Mouse (Mus musculus) ES-CJ7 (cell line): ENCODE data around the gene Ccna2.
A peak's percentile ranks its signal among the peaks of the same experiment; 100 is the strongest.

Source experiments
- DNase-seq: peaks from one replicate; pipeline ENCODE4 v3.0.0; 2011; ENCODE audit warnings: low read depth, low spot score

Ccna2 gene

GRCm38 (mm10) chr3:36571827-36572378 is at the start of gene Ccna2:
Gene Ccna2 (minus strand): TSS chr3:36572150.
- DNase-seq = peak; percentile 98

DNA sequence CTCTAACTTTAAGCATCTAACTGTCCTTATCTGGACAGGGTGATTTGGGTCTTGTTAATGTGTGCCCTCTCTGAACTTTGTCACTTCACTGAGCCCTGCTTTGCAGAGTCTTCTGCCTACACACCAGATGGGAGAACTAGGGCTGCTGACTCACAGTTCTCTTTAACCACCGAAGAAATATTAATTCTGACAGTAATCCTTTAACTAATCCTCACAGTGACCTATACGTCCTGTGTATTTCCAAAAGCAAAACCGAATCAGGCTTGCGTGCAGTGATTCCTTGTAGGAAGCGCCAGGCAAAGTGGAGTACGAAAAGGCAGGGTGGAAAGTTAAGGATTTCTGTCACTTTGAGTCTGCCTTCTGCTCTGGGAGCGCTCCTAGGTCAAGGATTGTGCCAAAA is 46.2 kb upstream of the Ccna2 start:
- DNase-seq = no peak

- no peak for DNase-seq
Measured at GRCm38 (mm10) chr3:36613908-36614255, 41.9 kb upstream of the Ccna2 start.

DNA sequence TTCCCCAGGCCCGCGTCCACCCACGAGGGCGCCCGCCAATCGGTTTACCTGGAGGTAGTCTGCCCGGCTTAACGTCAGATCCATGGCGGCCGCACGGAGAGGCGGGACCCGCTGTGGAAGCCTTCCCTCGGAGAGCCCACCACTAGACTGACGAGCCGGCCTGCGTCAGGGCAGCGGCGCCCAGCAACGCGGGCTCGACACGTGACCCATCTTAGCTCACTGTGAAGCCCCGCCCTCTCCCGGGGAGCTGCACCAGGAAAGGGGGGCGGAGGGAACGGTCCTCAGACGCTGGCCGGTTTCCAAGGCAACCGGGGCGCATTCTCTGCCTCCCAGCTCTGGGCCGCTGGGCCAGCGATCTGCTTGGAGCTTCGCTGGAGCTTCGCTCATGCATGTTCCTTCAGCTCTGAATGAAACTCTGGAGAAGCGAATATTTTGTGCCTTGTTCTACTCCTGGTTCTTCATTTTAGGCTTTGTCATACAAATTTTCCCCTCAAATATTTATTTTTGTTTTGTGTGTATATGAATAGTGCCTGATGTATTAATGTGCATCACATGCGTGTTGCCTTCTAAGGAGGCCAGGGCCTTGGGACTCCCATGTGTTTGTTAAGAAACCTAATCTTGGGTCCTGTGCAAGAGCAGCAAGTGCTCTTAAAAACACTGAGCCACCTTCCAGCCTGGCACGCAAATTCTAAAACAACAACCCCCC is 41.4 kb upstream of the Ccna2 start, which contains the start of gene Bbs7:
TSS of gene Bbs7 (minus strand) at position 276 of the 706 bp plus-strand sequence.
- peak; percentile 90 for DNase-seq

DNA sequence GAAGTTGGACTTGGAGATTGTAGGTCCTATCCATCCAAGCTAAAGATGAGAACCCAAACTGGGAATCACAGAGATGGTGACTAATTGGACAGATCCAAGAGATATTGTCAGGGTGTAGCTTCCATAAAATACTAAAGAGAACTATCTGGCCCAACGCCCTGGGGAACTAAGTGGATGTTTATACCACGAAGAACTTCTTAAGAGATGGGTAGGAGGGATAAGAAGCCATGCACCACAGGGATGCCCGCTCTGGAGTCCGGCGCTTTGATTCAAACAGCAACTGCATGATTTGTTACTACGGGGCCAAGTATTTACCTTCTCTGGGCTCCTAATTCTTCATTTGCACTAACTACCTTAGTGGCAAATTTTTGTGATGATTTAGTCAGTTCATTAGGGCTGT is 40.7 kb upstream of the Ccna2 start:
- DNase-seq = no peak

- DNase-seq = no peak
Measured at GRCm38 (mm10) chr3:36605894-36606783, 34.2 kb upstream of the Ccna2 start.

DNA sequence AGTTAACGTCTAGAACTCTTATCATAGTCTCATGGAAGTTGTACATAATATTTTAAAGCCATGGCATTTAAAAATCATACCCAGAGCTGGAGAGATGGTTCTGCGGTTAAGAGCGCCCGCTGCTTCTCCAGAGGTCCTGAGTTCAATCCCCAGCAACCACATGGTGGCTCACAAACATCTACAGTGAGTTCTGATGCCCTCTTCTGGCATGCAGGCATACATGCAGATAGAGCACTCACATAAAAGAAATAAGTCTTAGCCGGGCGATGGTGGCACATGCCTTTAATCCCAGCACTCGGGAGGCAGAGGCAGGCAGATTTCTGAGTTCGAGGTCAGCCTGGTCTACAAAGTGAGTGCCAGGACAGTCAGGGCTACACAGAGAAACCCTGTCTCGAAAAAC is 27.8 kb upstream of the Ccna2 start:
- DNase-seq = peak; percentile 57

DNA sequence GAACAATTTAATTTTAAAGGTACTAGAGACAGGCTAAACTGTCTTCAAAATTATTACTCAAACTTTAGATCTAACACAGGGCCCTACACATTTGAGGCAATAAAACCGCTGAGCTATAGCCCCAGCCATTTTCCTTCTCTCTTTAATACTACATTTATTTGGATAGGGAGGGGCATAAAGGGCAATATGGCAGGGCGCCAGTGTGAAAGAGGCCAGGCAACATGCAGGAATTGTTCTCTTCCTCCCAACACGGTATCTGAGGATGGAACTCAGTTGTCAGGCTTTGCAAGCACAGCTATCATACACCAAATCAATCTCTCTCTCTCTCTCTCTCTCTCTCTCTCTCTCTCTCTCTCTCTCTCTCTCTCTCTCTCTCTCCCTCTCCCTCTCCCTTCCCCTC is 26.9 kb upstream of the Ccna2 start:
- DNase-seq = no peak

- DNase-seq = peak; percentile 17
Measured at GRCm38 (mm10) chr3:36571361-36571826, 556 bp downstream of the Ccna2 start.

GRCm38 (mm10) chr3:36569836-36570235 is 2.1 kb downstream of the Ccna2 start:
- no peak for DNase-seq

GRCm38 (mm10) chr3:36563666-36564065 is 8.3 kb downstream of the Ccna2 start:
- DNase-seq = no peak

GRCm38 (mm10) chr3:36559606-36560005 is 12.3 kb downstream of the Ccna2 start:
- DNase-seq = no peak

- DNase-seq = no peak
Measured at GRCm38 (mm10) chr3:36557601-36558000, 14.3 kb downstream of the Ccna2 start.

GRCm38 (mm10) chr3:36552406-36553047 is 19.4 kb downstream of the Ccna2 start, which contains the start of gene Exosc9:
Gene Exosc9 (plus strand): TSS chr3:36552606.
- DNase-seq = peak; percentile 82

DNA sequence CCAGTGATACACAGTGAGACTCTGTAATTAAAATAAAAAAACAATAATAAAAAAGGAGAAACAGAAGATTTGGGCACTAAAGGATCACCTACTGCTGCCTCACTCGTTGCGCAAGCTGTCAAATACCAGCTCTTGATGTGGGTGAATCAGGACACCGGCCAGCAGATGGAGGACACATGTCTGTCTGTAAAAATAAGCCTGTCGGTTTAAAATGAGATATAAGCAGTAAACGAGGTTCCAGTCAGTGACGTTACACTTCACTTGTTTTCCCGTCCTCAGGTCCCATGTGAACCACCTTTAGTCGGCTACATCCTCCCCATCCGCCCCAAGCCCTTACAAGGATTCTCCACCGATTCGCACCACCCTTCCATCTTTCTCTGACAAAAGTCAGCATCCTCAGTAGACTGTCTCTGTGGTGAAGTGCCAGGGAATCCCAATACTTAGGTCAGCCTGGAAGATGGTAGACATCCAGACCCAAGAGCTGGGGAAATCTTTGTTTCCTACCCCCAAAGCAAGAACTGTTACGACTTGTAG is 20.0 kb downstream of the Ccna2 start:
- DNase-seq = no peak

DNA sequence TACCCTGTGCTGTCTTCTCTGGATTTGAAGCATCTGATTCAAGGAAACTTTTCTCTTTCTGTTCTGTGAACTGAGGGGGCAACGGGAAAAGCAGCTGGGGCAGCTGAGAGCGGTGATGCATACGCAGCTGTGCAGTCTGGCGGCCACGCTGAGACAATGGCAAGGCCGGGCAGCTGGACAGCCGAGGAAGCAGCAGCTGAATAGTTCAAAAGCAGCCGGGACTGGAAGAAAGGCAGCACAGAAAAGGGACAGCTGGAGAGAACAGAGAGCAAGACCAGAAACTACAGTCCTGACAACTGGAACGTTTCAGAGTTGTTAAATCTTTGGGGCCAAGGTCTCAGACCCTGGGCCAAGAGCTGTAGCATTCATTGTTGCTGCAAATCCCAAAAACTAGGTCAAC is 20.6 kb downstream of the Ccna2 start:
- DNase-seq = no peak

DNA sequence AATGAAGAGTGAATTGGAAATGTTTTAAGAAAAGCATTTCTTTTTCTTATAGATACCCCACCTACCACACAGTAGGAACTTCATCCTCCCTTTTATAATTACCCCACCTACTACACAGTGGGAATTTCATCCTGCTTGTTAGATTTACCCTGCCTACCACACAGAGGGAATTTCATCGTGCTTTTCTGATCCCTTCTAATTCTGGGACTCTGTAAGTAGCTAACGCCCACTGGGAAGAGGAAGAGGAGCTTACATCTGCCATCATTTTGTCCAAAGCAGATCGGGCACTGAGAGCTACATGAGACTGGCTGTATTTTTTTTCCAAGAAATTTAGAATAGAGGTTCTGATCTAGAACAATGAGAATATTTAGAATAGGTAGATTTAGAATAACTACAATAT is 27.0 kb downstream of the Ccna2 start:
- no peak for DNase-seq

DNA sequence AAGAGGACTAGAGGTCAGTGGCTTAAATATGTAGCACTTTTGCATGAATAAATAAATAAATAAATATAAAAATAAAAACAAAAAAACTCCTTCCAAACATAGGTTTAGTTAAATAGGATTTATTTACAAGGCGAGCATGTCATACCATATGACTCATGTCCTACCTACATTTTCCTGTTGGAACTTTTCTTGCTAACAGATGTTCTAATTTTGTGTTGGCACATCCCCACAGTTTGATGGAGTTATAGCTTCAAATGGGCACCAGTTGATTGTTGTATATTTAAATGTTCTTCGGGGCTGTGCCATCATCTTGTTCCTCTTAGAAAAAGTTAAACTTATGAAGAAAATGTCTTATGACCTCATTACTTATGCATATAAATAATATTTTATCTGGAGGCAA is 30.6 kb downstream of the Ccna2 start:
- DNase-seq = no peak

DNA sequence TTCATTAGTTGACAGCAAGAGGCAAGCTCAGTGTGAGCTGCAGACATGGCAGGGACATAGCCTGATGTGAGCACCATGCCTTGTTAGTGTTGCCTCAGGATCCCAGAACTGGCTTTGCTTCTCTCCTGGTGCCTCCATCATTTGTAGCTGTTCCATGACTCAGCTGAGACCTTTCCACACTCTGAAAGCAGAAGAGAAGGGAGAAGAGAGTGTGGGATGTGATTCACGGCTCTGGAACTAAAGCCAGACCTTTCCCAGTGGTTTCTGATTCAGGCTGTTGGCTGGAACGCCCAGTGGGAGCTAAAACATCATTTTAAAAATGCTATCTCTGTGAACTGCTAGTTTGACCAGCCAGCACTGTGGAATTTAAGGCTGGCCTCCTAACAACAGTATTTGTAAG is 31.2 kb downstream of the Ccna2 start:
- DNase-seq = no peak

- no peak for DNase-seq
Measured at GRCm38 (mm10) chr3:36537701-36538470, 34.1 kb downstream of the Ccna2 start.

DNA sequence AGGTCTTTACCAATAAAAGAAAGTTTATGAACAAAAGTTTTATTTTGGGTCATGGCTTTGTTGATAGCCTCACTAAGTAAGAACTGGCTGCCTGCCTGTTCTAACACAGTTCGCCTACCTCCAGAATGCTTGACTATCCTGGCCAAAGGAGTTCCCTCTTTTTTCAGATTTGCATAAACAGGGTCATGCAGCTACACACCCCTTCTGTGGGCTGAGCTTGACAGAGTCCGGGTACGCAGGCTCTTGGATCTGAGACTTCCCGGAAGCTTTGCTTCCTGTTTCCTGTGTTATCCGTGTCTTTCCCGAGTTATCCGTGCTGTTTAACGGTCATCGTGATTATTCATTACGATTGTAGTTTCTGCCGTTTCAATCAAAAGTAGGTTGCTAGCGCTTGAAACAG is 35.9 kb downstream of the Ccna2 start:
- no peak for DNase-seq
